Mouse (Mus musculus): ENCODE data around the gene Ubap1l. TPM values are rescaled to one million over a fixed set of nuclear protein-coding genes. Genes with fewer than 3 reads are reported as not detected.

Gene Ubap1l
- polyA plus RNA-seq (2014; fragmentation: Nextera tagmentation; extraction: Ambion mirVana), result not detected in 2 replicates

DNA sequence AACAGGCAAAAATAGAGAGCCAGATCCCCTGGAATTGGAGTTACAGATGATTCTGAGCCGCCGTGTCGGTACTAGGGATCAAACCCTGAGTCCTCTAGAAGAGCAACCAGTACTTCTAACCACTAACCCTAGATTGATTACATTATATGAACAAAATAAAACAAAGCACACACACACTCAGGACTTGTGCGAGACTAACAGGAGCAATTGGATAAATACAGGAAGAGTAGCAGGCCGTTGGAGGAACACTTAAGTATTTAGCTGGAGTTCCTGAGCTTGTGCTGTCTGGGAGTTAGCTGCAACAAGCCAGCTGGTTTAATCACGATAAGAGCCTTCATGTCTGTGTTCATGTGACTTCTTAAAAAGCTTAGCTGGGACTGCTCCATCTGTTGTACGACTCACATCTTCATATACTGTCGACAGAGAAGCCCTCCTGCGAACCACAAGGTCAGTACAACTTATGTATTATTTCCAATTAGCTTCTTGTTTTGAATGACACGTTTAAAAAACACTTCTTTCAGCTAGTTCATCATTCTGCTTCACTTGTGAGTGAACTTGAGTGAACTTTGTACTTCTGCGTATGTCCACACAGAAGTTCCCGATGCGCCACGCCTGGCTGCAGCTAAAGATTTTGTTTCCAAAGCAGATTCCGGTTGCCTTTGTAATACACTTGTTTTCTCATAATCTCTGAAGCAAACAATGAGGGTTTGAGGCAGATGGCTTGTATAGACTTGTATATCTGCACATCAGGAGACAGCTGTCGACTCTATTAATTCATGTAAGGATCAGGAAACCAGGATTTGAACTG, at the start of gene Ubap1l:
TSS of gene Ubap1l (plus strand) at position 401 of the 808 bp plus-strand sequence.
- WGBS, result 80% methylated on average over 16 of the region's 16 CpGs

DNA sequence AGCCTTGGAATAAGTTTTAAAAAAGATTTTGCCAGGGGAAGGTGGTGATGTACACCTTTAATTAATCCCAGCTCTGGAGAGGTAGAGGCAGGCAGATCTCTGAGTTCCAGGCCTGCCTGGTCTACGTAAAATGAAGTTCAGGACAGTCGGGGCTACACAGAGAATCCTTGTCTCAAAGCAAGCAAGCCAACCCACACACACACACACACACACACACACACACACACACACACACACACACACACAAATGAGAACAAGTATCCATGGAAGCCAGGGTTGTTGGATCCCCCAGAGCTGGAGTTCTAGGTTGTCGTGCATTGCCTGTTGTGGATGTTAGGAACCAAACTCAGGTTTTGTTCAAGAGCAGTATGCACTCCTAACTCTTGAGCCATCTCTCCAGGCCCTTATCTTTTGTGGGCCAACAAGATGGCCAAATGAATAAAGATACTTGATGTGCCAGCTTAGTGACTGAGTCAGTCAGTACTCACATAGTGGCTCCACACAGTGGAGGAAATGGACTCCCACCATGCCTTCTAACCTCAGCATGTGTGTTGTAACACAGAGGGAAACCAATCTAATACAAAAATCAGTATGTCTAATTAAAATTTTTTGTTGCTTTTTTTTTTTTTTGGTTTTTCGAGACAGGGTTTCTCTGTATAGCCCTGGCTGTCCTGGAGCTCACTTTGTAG, 48.0 kb upstream of the Ubap1l start:
- 0 out of 2 replicates have a peak, but pooled peaks have one; percentile 35 for ATAC-seq (ENCODE audit: insufficient number of reproducible peaks, insufficient read depth, low FRiP score, low read depth)

More for the DNA sequence above, at the start of gene Ubap1l:
- Histone ChIP-seq H3K27ac (replicated peaks in 1 of 2; ENCODE audit: control insufficient read depth in 1 of 2, insufficient read depth in 1 of 2, low read depth in 2 of 2, low read length in 2 of 2) (peak within 1 kb of the TSS in 1 of 2 experiments; percentile 14; a peak in 1 of 4 replicates), H3K27me3 (ENCODE audit: control insufficient read depth, insufficient read depth, low read length) (no peaks in the 10 kb centered on the region), H3K4me1 (ENCODE audit: control insufficient read depth in 2 of 2, insufficient read depth in 2 of 2, low read length in 2 of 2) (peaks cover 11 to 24% of the 10 kb centered on the region in 2 experiments), H3K36me3 (ENCODE audit: control insufficient read depth, insufficient read depth, low read length) (peaks cover 59% of the 10 kb centered on the region), H3K4me3 (ENCODE audit: control insufficient read depth in 1 of 2, insufficient read depth in 1 of 2, low read depth in 1 of 2, low read length in 2 of 2) (no peak within 1 kb of the TSS), H3K9me3 (ENCODE audit: control insufficient read depth, low read length) (no peaks in the 10 kb centered on the region), H3K9ac (ENCODE audit: low read length) (no peak within 1 kb of the TSS), H3K4me2 (ENCODE audit: low read length) (no peak within 1 kb of the TSS)
- no peak for ATAC-seq (ENCODE audit: insufficient number of reproducible peaks, insufficient read depth, low FRiP score, low read depth)

DNA sequence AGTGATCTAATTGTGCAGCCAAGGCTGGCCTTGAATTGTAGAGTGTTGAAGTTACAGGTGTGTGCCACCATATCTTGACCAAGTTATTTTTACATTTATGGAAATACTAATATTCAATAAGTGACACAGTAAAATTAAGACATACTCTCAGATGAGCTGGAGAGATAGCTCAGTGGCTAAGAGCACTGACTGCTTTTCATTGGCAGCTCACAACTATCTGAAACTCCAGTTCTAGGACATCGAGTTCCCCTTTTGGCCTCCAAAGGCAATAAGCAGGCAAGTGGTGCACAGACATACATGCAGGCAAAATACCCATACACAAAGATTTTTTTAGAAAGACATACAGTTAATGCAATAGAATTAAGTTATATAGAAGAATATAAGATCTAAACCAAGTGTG, 47.0 kb upstream of the Ubap1l start:
- Histone ChIP-seq H3K9me3 (ENCODE audit: control insufficient read depth, low read length) (no peaks in the 10 kb centered on the region), H3K27ac (replicated peaks in 1 of 2; ENCODE audit: control insufficient read depth in 1 of 2, insufficient read depth in 1 of 2, low read depth in 2 of 2, low read length in 2 of 2) (no peak overlapping the region), H3K36me3 (ENCODE audit: control insufficient read depth, insufficient read depth, low read length) (peaks cover 70% of the 10 kb centered on the region), H3K4me1 (ENCODE audit: control insufficient read depth in 2 of 2, insufficient read depth in 2 of 2, low read length in 2 of 2) (no peaks in the 10 kb centered on the region), H3K9ac (ENCODE audit: low read length) (no peak overlapping the region), H3K4me3 (ENCODE audit: control insufficient read depth in 1 of 2, insufficient read depth in 1 of 2, low read depth in 1 of 2, low read length in 2 of 2) (no peak overlapping the region), H3K4me2 (ENCODE audit: low read length) (no peak overlapping the region), H3K27me3 (ENCODE audit: control insufficient read depth, insufficient read depth, low read length) (no peaks in the 10 kb centered on the region)
- ATAC-seq (ENCODE audit: insufficient number of reproducible peaks, insufficient read depth, low FRiP score, low read depth), result no peak
- WGBS, result 91% methylated on average over 1 of the region's 1 CpGs

More for the DNA sequence above, 48.0 kb upstream of the Ubap1l start:
- peaks cover 72% of the 10 kb centered on the region for H3K36me3 ChIP-seq (ENCODE audit: control insufficient read depth, insufficient read depth, low read length)
- H3K4me2 ChIP-seq (ENCODE audit: low read length), result no peak overlapping the region
- 92% methylated on average over 4 of the region's 4 CpGs for WGBS
- H3K4me1 ChIP-seq (ENCODE audit: control insufficient read depth in 2 of 2, insufficient read depth in 2 of 2, low read length in 2 of 2), result no peaks in the 10 kb centered on the region
- no peak overlapping the region for H3K4me3 ChIP-seq (ENCODE audit: control insufficient read depth in 1 of 2, insufficient read depth in 1 of 2, low read depth in 1 of 2, low read length in 2 of 2)
- H3K9me3 ChIP-seq (ENCODE audit: control insufficient read depth, low read length), result no peaks in the 10 kb centered on the region
- H3K27me3 ChIP-seq (ENCODE audit: control insufficient read depth, insufficient read depth, low read length), result no peaks in the 10 kb centered on the region
- H3K27ac ChIP-seq (replicated peaks in 1 of 2; ENCODE audit: control insufficient read depth in 1 of 2, insufficient read depth in 1 of 2, low read depth in 2 of 2, low read length in 2 of 2), result no peak overlapping the region
- no peak overlapping the region for H3K9ac ChIP-seq (ENCODE audit: low read length)

DNA sequence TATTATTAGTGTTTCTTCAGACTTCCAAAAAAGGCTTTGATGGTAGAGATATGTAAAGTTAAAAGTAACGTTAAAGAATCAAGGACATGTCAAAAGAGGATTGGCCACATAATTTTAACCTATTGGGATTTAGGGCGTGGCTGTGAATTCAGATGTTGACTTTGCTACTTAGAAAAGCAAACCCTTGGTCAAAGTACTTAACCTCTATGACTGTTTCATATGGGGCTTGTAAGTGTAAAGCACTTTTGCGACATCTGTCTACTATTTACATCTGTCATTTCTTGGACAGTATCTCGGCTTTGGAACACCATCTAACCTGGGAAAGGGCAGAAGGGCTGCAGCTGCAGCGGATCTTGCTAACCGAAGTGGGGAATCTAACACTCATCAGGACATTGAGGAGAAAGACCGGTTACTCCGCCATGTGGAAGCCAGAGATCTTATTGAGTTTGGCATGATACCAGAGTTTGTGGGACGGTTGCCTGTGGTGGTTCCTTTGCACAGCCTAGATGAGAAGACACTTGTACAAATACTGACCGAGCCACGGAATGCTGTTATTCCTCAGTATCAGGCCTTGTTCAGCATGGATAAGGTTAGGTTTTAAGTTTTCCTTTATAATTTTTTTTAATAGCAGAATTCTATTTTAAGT, 38.5 kb upstream of the Ubap1l start:
- no peak overlapping the region for H3K4me2 ChIP-seq (ENCODE audit: low read length)
- H3K27ac ChIP-seq (replicated peaks in 1 of 2; ENCODE audit: control insufficient read depth in 1 of 2, insufficient read depth in 1 of 2, low read depth in 2 of 2, low read length in 2 of 2), result no peak overlapping the region
- no peaks in the 10 kb centered on the region for H3K4me1 ChIP-seq (ENCODE audit: control insufficient read depth in 2 of 2, insufficient read depth in 2 of 2, low read length in 2 of 2)
- no peak overlapping the region for H3K9ac ChIP-seq (ENCODE audit: low read length)
- peaks cover 90% of the 10 kb centered on the region for H3K36me3 ChIP-seq (ENCODE audit: control insufficient read depth, insufficient read depth, low read length)
- no peaks in the 10 kb centered on the region for H3K9me3 ChIP-seq (ENCODE audit: control insufficient read depth, low read length)
- no peak for ATAC-seq (ENCODE audit: insufficient number of reproducible peaks, insufficient read depth, low FRiP score, low read depth)
- H3K4me3 ChIP-seq (ENCODE audit: control insufficient read depth in 1 of 2, insufficient read depth in 1 of 2, low read depth in 1 of 2, low read length in 2 of 2), result no peak overlapping the region
- no peaks in the 10 kb centered on the region for H3K27me3 ChIP-seq (ENCODE audit: control insufficient read depth, insufficient read depth, low read length)
- 84% methylated on average over 11 of the region's 11 CpGs for WGBS

DNA sequence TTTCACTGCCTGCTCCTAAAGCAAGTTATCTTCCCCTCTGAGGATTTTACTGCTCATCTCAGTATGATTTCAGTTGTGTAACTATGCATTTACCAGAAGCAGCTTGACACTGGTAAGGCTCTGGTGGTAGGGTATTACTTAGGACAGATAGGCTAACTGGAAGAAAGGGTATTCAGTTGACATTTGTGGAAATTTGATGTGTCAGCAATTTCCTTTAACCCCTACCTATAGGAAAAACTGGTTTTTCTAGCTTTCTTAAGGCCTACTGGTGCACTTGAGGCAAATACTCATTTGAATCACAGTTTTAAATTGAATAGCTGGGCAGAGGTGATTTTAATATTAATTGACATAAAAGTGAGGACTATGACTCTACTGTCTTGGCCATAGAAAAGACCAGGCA, 34.9 kb upstream of the Ubap1l start:
- H3K4me2 ChIP-seq (ENCODE audit: low read length), result no peak overlapping the region
- H3K4me3 ChIP-seq (ENCODE audit: control insufficient read depth in 1 of 2, insufficient read depth in 1 of 2, low read depth in 1 of 2, low read length in 2 of 2), result no peak overlapping the region
- H3K4me1 ChIP-seq (ENCODE audit: control insufficient read depth in 2 of 2, insufficient read depth in 2 of 2, low read length in 2 of 2), result no peaks in the 10 kb centered on the region
- no peak overlapping the region for H3K27ac ChIP-seq (replicated peaks in 1 of 2; ENCODE audit: control insufficient read depth in 1 of 2, insufficient read depth in 1 of 2, low read depth in 2 of 2, low read length in 2 of 2)
- ATAC-seq (ENCODE audit: insufficient number of reproducible peaks, insufficient read depth, low FRiP score, low read depth), result no peak
- no peaks in the 10 kb centered on the region for H3K27me3 ChIP-seq (ENCODE audit: control insufficient read depth, insufficient read depth, low read length)
- H3K9ac ChIP-seq (ENCODE audit: low read length), result no peak overlapping the region
- peaks cover 93% of the 10 kb centered on the region for H3K36me3 ChIP-seq (ENCODE audit: control insufficient read depth, insufficient read depth, low read length)
- H3K9me3 ChIP-seq (ENCODE audit: control insufficient read depth, low read length), result no peaks in the 10 kb centered on the region

DNA sequence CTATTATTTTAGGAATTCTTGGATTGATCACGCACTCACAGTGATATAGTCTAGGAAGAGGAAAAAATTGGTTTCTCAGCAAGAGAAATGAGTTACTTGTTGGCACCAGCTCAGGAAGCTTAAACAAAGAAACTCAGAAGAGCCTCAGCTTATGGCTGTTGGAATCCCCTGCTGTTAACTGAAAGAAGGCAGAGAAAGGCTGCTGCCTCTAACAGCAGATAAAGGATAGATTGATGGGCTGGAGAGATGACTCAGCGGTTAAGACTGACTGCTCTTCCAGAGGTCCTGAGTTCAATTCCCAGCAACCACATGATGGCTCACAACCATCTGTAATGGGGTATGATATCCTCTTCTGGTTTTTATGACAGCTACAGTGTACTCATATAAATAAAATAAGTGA, 33.5 kb upstream of the Ubap1l start:
- no peak for ATAC-seq (ENCODE audit: insufficient number of reproducible peaks, insufficient read depth, low FRiP score, low read depth)
- Histone ChIP-seq H3K9me3 (ENCODE audit: control insufficient read depth, low read length) (no peaks in the 10 kb centered on the region), H3K27me3 (ENCODE audit: control insufficient read depth, insufficient read depth, low read length) (no peaks in the 10 kb centered on the region), H3K27ac (replicated peaks in 1 of 2; ENCODE audit: control insufficient read depth in 1 of 2, insufficient read depth in 1 of 2, low read depth in 2 of 2, low read length in 2 of 2) (no peak overlapping the region), H3K9ac (ENCODE audit: low read length) (no peak overlapping the region), H3K36me3 (ENCODE audit: control insufficient read depth, insufficient read depth, low read length) (peaks cover 89% of the 10 kb centered on the region), H3K4me3 (ENCODE audit: control insufficient read depth in 1 of 2, insufficient read depth in 1 of 2, low read depth in 1 of 2, low read length in 2 of 2) (no peak overlapping the region), H3K4me2 (ENCODE audit: low read length) (no peak overlapping the region), H3K4me1 (ENCODE audit: control insufficient read depth in 2 of 2, insufficient read depth in 2 of 2, low read length in 2 of 2) (no peaks in the 10 kb centered on the region)
- WGBS, result 94% methylated on average over 2 of the region's 2 CpGs

DNA sequence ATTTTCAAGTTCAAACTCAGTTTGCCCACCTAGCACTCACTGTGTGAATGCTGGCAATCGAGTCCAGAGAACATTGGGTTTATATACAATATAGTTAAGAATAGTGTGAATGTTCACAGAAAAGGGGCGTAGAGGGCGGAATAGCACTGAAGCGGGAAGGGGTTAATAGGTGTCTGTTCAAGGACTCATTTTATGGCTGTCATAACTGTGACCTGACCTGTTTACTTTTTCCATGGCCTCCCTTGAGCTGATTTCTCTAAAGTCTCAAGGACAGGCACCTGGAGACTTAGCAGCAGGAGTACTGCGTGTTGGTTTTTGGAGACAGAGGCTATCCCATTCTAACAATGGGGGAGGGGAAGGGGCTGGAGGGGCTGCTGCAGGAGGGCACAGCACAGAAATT, 26.9 kb upstream of the Ubap1l start:
- H3K9ac ChIP-seq (ENCODE audit: low read length), result no peak overlapping the region
- no peaks in the 10 kb centered on the region for H3K9me3 ChIP-seq (ENCODE audit: control insufficient read depth, low read length)
- no peak for ATAC-seq (ENCODE audit: insufficient number of reproducible peaks, insufficient read depth, low FRiP score, low read depth)
- H3K4me1 ChIP-seq (ENCODE audit: control insufficient read depth in 2 of 2, insufficient read depth in 2 of 2, low read length in 2 of 2), result no peaks in the 10 kb centered on the region
- no peaks in the 10 kb centered on the region for H3K27me3 ChIP-seq (ENCODE audit: control insufficient read depth, insufficient read depth, low read length)
- WGBS, result 92% methylated on average over 5 of the region's 5 CpGs
- H3K4me2 ChIP-seq (ENCODE audit: low read length), result no peak overlapping the region
- no peak overlapping the region for H3K27ac ChIP-seq (replicated peaks in 1 of 2; ENCODE audit: control insufficient read depth in 1 of 2, insufficient read depth in 1 of 2, low read depth in 2 of 2, low read length in 2 of 2)
- peaks cover 27% of the 10 kb centered on the region for H3K36me3 ChIP-seq (ENCODE audit: control insufficient read depth, insufficient read depth, low read length)
- H3K4me3 ChIP-seq (ENCODE audit: control insufficient read depth in 1 of 2, insufficient read depth in 1 of 2, low read depth in 1 of 2, low read length in 2 of 2), result no peak overlapping the region

Measured in heart, embryonic 14.5 days (tissue).